Mouse (Mus musculus) kidney, embryonic 14.5 days (tissue): ENCODE measurements around the gene Stom. TPM values are rescaled to one million over a fixed set of nuclear protein-coding genes. Genes with fewer than 3 reads are reported as not detected.

ENCODE experiments used
- ATAC-seq: fragments of 200-750 bp; cut with Nextera tagmentation; 2 replicates; pipeline ENCODE4 v1.8.0; 2017; ENCODE audit warnings: moderate number of reproducible peaks, mild to moderate bottlenecking, moderate TSS enrichment, moderate library complexity; ENCODE audit not compliant: low FRiP score, low TSS enrichment
- H3K27ac ChIP-seq: fragments of 300-500 bp; sonication (generic); 2 replicates; pipeline ENCODE4 v1.5.1; 2014; ENCODE audit warnings: low read depth, mild to moderate bottlenecking, low read length, moderate library complexity, mixed read lengths
- H3K27me3 ChIP-seq: fragments of 300-500 bp; sonication (generic); 2 replicates; pipeline ENCODE4 v1.6.1; 2014; ENCODE audit warnings: mild to moderate bottlenecking, low read length; ENCODE audit not compliant: control insufficient read depth, insufficient read depth
- H3K36me3 ChIP-seq: fragments of 300-500 bp; sonication (generic); 2 replicates; pipeline ENCODE4 v1.6.1; 2014; ENCODE audit warnings: low read length, mixed read lengths; ENCODE audit not compliant: control insufficient read depth, insufficient read depth
- H3K4me1 ChIP-seq: fragments of 300-500 bp; sonication (generic); 2 replicates; pipeline ENCODE4 v1.6.1; 2014; ENCODE audit warnings: low read length, mixed read lengths; ENCODE audit not compliant: control insufficient read depth, insufficient read depth
- H3K4me2 ChIP-seq: fragments of 300-500 bp; sonication (generic); replicated peaks from 2 replicates; pipeline ENCODE4 v1.6.1; 2014; ENCODE audit warnings: low read depth, mild to moderate bottlenecking, low read length
- H3K4me3 ChIP-seq: fragments of 300-500 bp; sonication (generic); 2 replicates; pipeline ENCODE4 v1.5.1; 2014; ENCODE audit warnings: mild to moderate bottlenecking, low read length
- H3K9ac ChIP-seq: fragments of 300-500 bp; sonication (generic); 2 replicates; pipeline ENCODE4 v1.6.1; 2014; ENCODE audit warnings: low read depth, mild to moderate bottlenecking, low read length, moderate library complexity
- H3K9me3 ChIP-seq: fragments of 300-500 bp; sonication (generic); 2 replicates; pipeline ENCODE4 v1.6.1; 2016; ENCODE audit warnings: low read length; ENCODE audit not compliant: control insufficient read depth
- WGBS: fragments of 180-500 bp; shearing (Covaris S2); extraction: QIAGEN DNeasy Blood & Tissue Kit; methylation state at CpG from one replicate; pipeline ENCODE4 v1.1.7; 2014; 5-methylcytosine and 5-hydroxymethylcytosine counted together
- polyA plus RNA-seq: library from polyadenylated mRNA; unstranded; fragments of >200 nt; fragmentation: Nextera tagmentation; extraction: Ambion mirVana; gene quantifications from 2 replicates; pipeline ENCODE4 v1.2.1, GENCODE M21; 2014

Stom gene
- polyA plus RNA-seq, 1 experiment from 2014 or later, result 18.8 TPM

DNA sequence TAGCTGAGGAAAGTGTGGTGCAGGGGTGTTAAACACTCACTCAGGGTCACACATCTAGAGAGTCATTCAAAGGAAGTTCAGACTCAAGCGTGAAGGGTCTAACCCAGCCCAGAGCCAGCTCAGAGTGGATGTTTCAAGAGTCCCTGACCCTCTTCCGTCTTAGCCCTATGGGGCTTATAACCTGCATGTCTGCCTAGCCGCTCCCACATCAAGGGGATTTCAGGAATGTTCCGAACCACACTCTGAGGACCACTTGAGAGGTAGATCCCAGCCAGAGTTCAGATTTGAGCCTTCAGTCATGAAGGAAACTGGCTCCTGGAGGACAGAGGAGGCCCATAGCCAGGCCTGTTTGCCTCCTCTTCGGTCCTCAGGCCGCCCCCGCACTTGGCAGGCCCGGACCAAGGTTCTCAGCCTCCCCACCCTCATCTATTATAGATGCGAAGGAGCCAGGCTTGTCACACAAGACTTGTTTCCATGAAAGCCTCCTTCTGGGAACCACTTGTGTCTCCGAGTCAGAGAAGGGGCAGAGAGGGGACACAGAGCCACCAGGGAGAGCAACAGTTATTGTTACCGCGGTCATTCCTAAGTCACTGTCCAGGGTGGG lies 49.7 kb downstream of the Stom start:
- Histone ChIP-seq H3K4me1 (no peaks in the 10 kb centered on the region), H3K4me2 (no peak overlapping the region), H3K4me3 (no peak overlapping the region), H3K9me3 (no peaks in the 10 kb centered on the region), H3K36me3 (no peaks in the 10 kb centered on the region), H3K27me3 (peaks cover 3% of the 10 kb centered on the region; the same call in 1 of the 2 replicates), H3K27ac (no peak overlapping the region), H3K9ac (no peak overlapping the region)
- WGBS, result 79% methylated on average over 12 of the region's 12 CpGs
- ATAC-seq, result no peak

DNA sequence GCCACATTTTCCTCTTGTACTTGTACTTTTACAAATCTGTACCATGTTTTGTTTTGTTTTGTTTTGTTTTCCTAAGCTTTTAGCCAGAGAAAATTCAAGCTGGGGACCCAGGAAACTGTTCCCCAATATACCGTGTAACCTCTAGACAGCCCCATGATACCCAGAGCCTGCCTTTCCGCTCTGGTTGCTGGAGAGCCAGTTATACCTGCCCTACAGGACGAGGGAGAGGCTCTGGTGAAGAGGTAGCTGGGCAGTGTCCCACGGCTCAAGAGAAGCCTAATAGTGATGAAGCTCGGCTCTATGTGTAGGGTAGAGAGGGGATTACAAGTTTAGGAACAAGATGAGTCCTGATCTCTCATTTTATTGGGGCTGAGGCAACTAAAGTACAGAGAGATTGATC lies 51.6 kb downstream of the Stom start:
- Histone ChIP-seq H3K9ac (no peak overlapping the region), H3K27ac (no peak overlapping the region), H3K36me3 (no peaks in the 10 kb centered on the region), H3K4me3 (no peak overlapping the region), H3K4me1 (no peaks in the 10 kb centered on the region), H3K27me3 (peaks cover 6% of the 10 kb centered on the region; the same call in 1 of the 2 replicates), H3K4me2 (no peak overlapping the region), H3K9me3 (no peaks in the 10 kb centered on the region)
- WGBS, result 78% methylated on average over 5 of the region's 5 CpGs
- no peak for ATAC-seq

GRCm38 (mm10) chr2:35283997-35284396 lies 52.8 kb downstream of the Stom start:
- 0 out of 2 replicates have a peak, but pooled peaks have one; percentile 9 for ATAC-seq

DNA sequence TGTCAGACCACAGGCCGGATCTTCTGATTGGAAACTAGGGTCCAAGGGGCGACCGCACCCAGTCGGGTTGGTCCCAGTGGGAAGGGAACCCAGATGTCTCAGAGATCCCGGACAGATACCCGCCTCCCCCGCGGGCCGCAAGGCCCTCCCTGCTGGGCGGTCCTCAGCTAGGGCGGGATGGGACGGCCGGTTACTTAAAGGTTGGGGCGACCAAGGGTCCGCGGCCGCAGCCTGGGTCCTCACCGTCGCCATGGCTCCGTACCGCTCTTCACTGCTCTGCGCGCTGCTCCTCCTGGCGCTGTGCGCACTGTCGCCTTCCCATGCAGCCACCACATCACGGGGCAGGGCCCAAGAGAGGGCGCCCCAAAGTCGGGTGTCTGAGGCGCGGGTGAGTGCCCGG lies 54.6 kb downstream of the Stom start:
- no peaks in the 10 kb centered on the region for H3K36me3 ChIP-seq
- no peaks in the 10 kb centered on the region for H3K4me1 ChIP-seq
- peak overlapping the region; percentile 37 for H3K4me3 ChIP-seq
- H3K27me3 ChIP-seq, result peaks cover 6% of the 10 kb centered on the region; the same call in 1 of the 2 replicates
- peak overlapping the region; percentile 64 for H3K4me2 ChIP-seq
- 2% methylated on average over 32 of the region's 32 CpGs for WGBS
- peak overlapping the region; percentile 29 for H3K9ac ChIP-seq
- no peak overlapping the region for H3K27ac ChIP-seq
- ATAC-seq, result peak; percentile 67
- no peaks in the 10 kb centered on the region for H3K9me3 ChIP-seq

More at GRCm38 (mm10) chr2:35283997-35284396, 52.8 kb downstream of the Stom start:
- WGBS, result 72% methylated on average over 4 of the region's 4 CpGs
- no peaks in the 10 kb centered on the region for H3K36me3 ChIP-seq
- no peak overlapping the region for H3K4me2 ChIP-seq
- no peaks in the 10 kb centered on the region for H3K4me1 ChIP-seq
- no peak overlapping the region for H3K9ac ChIP-seq
- H3K9me3 ChIP-seq, result no peaks in the 10 kb centered on the region
- no peak overlapping the region for H3K4me3 ChIP-seq
- H3K27ac ChIP-seq, result no peak overlapping the region
- peaks cover 6% of the 10 kb centered on the region; the same call in 1 of the 2 replicates for H3K27me3 ChIP-seq

DNA sequence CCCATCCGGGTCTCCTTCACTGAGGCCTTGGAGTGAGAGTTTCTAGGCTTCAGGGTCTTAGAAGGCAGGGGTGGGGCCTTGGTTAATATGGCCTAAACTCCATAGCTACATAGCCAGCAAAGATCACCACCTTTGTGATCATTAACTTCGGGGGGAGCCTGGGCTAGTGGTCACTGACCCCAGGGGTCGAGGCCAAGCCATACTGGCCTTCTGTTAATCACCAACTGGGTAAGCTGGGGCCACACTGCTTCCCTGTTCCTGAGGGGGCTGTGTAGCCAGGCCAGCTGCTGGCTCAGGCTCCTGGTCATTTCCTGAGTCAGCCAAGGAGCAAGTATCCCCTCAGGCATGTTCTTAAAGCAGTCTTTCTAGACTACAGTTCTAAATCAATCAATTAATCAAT lies 56.8 kb downstream of the Stom start:
- peaks cover 6% of the 10 kb centered on the region; the same call in 1 of the 2 replicates for H3K27me3 ChIP-seq
- no peak for ATAC-seq
- H3K4me3 ChIP-seq, result no peak overlapping the region
- WGBS, result 60% methylated on average over 3 of the region's 3 CpGs
- no peak overlapping the region for H3K9ac ChIP-seq
- H3K36me3 ChIP-seq, result no peaks in the 10 kb centered on the region
- no peak overlapping the region for H3K27ac ChIP-seq
- no peaks in the 10 kb centered on the region for H3K9me3 ChIP-seq
- H3K4me2 ChIP-seq, result no peak overlapping the region
- no peaks in the 10 kb centered on the region for H3K4me1 ChIP-seq

- no peak for ATAC-seq
- no peaks in the 10 kb centered on the region; the same call in 1 of the 2 replicates for H3K4me1 ChIP-seq
- H3K36me3 ChIP-seq, result no peaks in the 10 kb centered on the region
- peaks cover 6% of the 10 kb centered on the region; the same call in 1 of the 2 replicates for H3K27me3 ChIP-seq
- no peaks in the 10 kb centered on the region for H3K9me3 ChIP-seq
- H3K4me3 ChIP-seq, result no peak overlapping the region
- H3K4me2 ChIP-seq, result no peak overlapping the region
- H3K27ac ChIP-seq, result no peak overlapping the region
- no peak overlapping the region for H3K9ac ChIP-seq
- WGBS, result 89% methylated on average over 7 of the region's 7 CpGs
Observed at GRCm38 (mm10) chr2:35278371-35279210, 58.2 kb downstream of the Stom start.

DNA sequence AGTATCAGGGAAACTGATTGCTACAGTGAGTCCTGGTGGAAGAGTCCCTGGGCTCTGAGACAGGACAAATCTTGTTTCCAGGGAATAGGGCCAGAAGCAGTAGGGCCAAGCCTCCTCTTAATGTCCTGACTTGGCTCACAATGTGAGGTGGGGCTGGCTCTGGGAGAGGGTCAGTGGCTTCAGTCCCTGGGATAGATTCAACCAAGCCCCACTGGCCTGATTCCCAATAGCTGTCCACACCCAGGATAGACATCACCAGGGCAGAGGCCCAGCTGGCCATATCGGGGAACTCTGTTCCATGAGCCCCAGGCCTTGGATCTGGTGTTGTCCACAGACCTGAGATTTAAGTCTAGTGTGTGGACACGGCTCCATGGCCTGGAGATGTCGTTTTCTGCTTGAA lies 59.1 kb downstream of the Stom start:
- no peak for ATAC-seq
- Histone ChIP-seq H3K27me3 (peaks cover 3% of the 10 kb centered on the region; the same call in 1 of the 2 replicates), H3K9me3 (no peaks in the 10 kb centered on the region), H3K27ac (peak overlapping the region; percentile 11; the same call in 1 of the 2 replicates), H3K4me1 (no peaks in the 10 kb centered on the region; the same call in 1 of the 2 replicates), H3K36me3 (no peaks in the 10 kb centered on the region), H3K9ac (no peak overlapping the region), H3K4me2 (no peak overlapping the region), H3K4me3 (no peak overlapping the region)
- WGBS, result 69% methylated on average over 3 of the region's 3 CpGs

- Histone ChIP-seq H3K27me3 (no peaks in the 10 kb centered on the region), H3K36me3 (no peaks in the 10 kb centered on the region), H3K4me3 (no peak overlapping the region), H3K9me3 (no peaks in the 10 kb centered on the region), H3K4me2 (no peak overlapping the region), H3K4me1 (peaks cover 15% of the 10 kb centered on the region), H3K9ac (no peak overlapping the region), H3K27ac (peak overlapping the region; percentile 49)
- ATAC-seq, result peak; percentile 59
- WGBS, result 12% methylated on average over 2 of the region's 2 CpGs
Observed at GRCm38 (mm10) chr2:35273536-35273935, 63.2 kb downstream of the Stom start.

- peaks cover 15% of the 10 kb centered on the region for H3K4me1 ChIP-seq
- H3K9me3 ChIP-seq, result no peaks in the 10 kb centered on the region
- no peaks in the 10 kb centered on the region for H3K36me3 ChIP-seq
- 86% methylated on average over 6 of the region's 6 CpGs for WGBS
- no peaks in the 10 kb centered on the region for H3K27me3 ChIP-seq
- no peak overlapping the region for H3K4me3 ChIP-seq
- ATAC-seq, result no peak
- peak overlapping the region; percentile 49; the same call in 1 of the 2 replicates for H3K27ac ChIP-seq
- H3K4me2 ChIP-seq, result no peak overlapping the region
- H3K9ac ChIP-seq, result no peak overlapping the region
Observed at GRCm38 (mm10) chr2:35272881-35273280, 63.9 kb downstream of the Stom start.
